Mouse (Mus musculus) bone marrow macrophage, adult 2 months (primary cell): Measurements from ENCODE around the gene Ccdc106. TPM values are rescaled to one million over a fixed set of nuclear protein-coding genes. Genes with fewer than 3 reads are reported as not detected.
"Not testable (repeated sequence)": the region's sequence is repeated elsewhere in the genome, so short reads cannot be mapped to it uniquely, and the experiment has no call there.

ENCODE experiments used
- H3K27ac ChIP-seq: 2 replicates; pipeline ENCODE4 v1.5.1; 2012; ENCODE audit warnings: low read depth, low read length; ENCODE audit not compliant: insufficient read depth
- H3K4me1 ChIP-seq: 2 replicates; pipeline ENCODE4 v1.6.1; 2012; ENCODE audit warnings: low read length; ENCODE audit not compliant: control insufficient read depth, insufficient read depth
- H3K4me3 ChIP-seq: 2 replicates; pipeline ENCODE4 v1.5.1; 2012; ENCODE audit warnings: mild to moderate bottlenecking, low read length, moderate library complexity; ENCODE audit not compliant: insufficient read depth
- CTCF ChIP-seq: IDR thresholded peaks from 2 replicates; pipeline ENCODE4 v1.5.1; 2012; ENCODE audit warnings: low read depth, mild to moderate bottlenecking, low read length, moderate library complexity
- POLR2A ChIP-seq: IDR thresholded peaks from 2 replicates; pipeline ENCODE4 v1.6.1; 2012; ENCODE audit warnings: mild to moderate bottlenecking, low read depth, low read length, borderline replicate concordance
- polyA plus RNA-seq: library from polyadenylated mRNA; stranded (reverse); fragments of >200 nt; gene quantifications from 2 replicates; pipeline ENCODE4 v1.2.4, GENCODE M21; 2012; ENCODE audit not compliant: missing spikeins, insufficient read depth, insufficient read length

Gene Ccdc106
- polyA plus RNA-seq, 1 experiment, result 0.43 TPM

- TF ChIP-seq CTCF (no peak), POLR2A (no peak)
- no peak overlapping the region for H3K27ac ChIP-seq
- H3K4me1 ChIP-seq, result peaks cover 5% of the 10 kb centered on the region; the same call in 1 of the 2 replicates
- H3K4me3 ChIP-seq, result peak overlapping the region; percentile 88
Measured at GRCm38 (mm10) chr7:4995268-4996002, 24.9 kb upstream of the Ccdc106 start.

GRCm38 (mm10) chr7:4996003-4996895 is 24.1 kb upstream of the Ccdc106 start, which contains the start of gene Zfp579:
Zfp579 (minus strand) TSS chr7:4996158.
- Histone ChIP-seq H3K4me3 (peak within 1 kb of the TSS; percentile 88), H3K27ac (no peak within 1 kb of the TSS), H3K4me1 (peaks cover 5% of the 10 kb centered on the region; the same call in 1 of the 2 replicates)
- TF ChIP-seq POLR2A (no peak), CTCF (no peak)

GRCm38 (mm10) chr7:4996934-4997333 is 23.4 kb upstream of the Ccdc106 start:
- Histone ChIP-seq H3K27ac (no peak overlapping the region), H3K4me3 (no peak overlapping the region), H3K4me1 (peaks cover 5% of the 10 kb centered on the region; the same call in 1 of the 2 replicates)
- no peak for TF ChIP-seq CTCF
- TF ChIP-seq POLR2A, result no peak

GRCm38 (mm10) chr7:4999876-5000275 is 20.5 kb upstream of the Ccdc106 start:
- no peak overlapping the region for H3K4me3 ChIP-seq
- TF ChIP-seq POLR2A, result no peak
- no peak for TF ChIP-seq CTCF
- H3K27ac ChIP-seq, result no peak overlapping the region
- peaks cover 5% of the 10 kb centered on the region; the same call in 1 of the 2 replicates for H3K4me1 ChIP-seq

- not testable (repeated sequence) for H3K27ac ChIP-seq, H3K4me3 ChIP-seq, H3K4me1 ChIP-seq
Measured at GRCm38 (mm10) chr7:5002876-5003275, 17.5 kb upstream of the Ccdc106 start.

- TF ChIP-seq CTCF (no peak), POLR2A (no peak)
- H3K4me1 ChIP-seq, result peaks cover 4% of the 10 kb centered on the region; the same call in 1 of the 2 replicates
- no peak overlapping the region for H3K4me3 ChIP-seq
- H3K27ac ChIP-seq, result no peak overlapping the region
Measured at GRCm38 (mm10) chr7:5008229-5008628, 12.1 kb upstream of the Ccdc106 start.

- 0 out of 2 replicates have a peak overlapping the region, but pooled peaks have one; percentile 4 for H3K27ac ChIP-seq
- TF ChIP-seq CTCF (no peak), POLR2A (no peak)
- H3K4me3 ChIP-seq, result no peak overlapping the region
- peaks cover 11% of the 10 kb centered on the region for H3K4me1 ChIP-seq
Measured at GRCm38 (mm10) chr7:5012681-5013513, 7.5 kb upstream of the Ccdc106 start.

GRCm38 (mm10) chr7:5014251-5015117 is 5.9 kb upstream of the Ccdc106 start, which contains the start of the genes Zfp524 and Fiz1:
Zfp524 (plus strand) TSS chr7:5014415.
Fiz1 (minus strand) TSS chr7:5014697.
- H3K27ac ChIP-seq, result peak within 1 kb of the TSS; percentile 100

More at GRCm38 (mm10) chr7:5014251-5015117, 5.9 kb upstream of the Ccdc106 start, which contains the start of the genes Zfp524 and Fiz1:
- H3K4me3 ChIP-seq, result peak within 1 kb of the TSS; percentile 97
- H3K4me1 ChIP-seq, result peaks cover 18% of the 10 kb centered on the region
- TF ChIP-seq CTCF (no peak), POLR2A (no peak; the same call in 1 of the 2 replicates)
